Mouse (Mus musculus) small intestine, adult 2 months (tissue): ENCODE data around the gene Mybl2.

Experiments
- CTCF ChIP-seq: fragments of 200-500 bp; IDR thresholded peaks from 2 replicates; pipeline ENCODE4 v1.5.1; 2012; ENCODE audit warnings: low read depth, mild to moderate bottlenecking, control low read depth, inconsistent platforms, low read length, moderate library complexity, mixed read lengths; ENCODE audit not compliant: insufficient replicate concordance, insufficient read length; ENCODE audit errors: extremely low read depth
- POLR2A ChIP-seq: fragments of 200-500 bp; IDR thresholded peaks from 2 replicates; pipeline ENCODE4 v1.6.1; 2012; ENCODE audit warnings: low read depth, mild to moderate bottlenecking, control low read depth, inconsistent platforms, low read length, moderate library complexity

- no peak for TF ChIP-seq CTCF
- no peak for TF ChIP-seq POLR2A
Measured at GRCm38 (mm10) chr2:163111413-163112201, 57.1 kb downstream of the Mybl2 start.
